Comparison of ENCODE assay signal across 8 mouse cellular contexts in the genomic region with DNA sequence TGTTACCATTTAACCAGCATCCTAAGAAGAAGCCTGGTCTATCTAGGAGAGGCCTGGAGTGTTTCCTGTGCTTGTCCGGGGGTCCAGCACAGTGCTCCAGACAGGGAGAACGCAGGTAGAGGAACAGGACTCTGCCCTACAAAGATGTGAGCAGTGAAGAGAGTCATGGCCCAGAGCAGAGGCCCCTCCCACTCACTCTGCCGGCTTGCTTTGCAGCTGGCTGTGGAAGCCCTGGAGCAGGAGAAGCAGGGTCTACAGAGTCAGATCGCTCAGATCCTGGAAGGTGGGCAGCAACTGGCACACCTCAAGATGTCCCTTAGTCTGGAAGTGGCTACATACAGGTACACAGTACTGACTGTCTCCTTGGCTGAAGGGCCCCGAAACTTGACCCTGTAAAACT. TPM values are rescaled to one million over a fixed set of nuclear protein-coding genes. Genes with fewer than 3 reads are reported as not detected.
DNase-seq lines count a peak whose midpoint lies in the region; ATAC-seq and TF ChIP-seq lines count a peak whose summit lies in the region.

No protein-coding gene starts in this region.

- peak overlapping the region; percentile 48 for H3K9ac ChIP-seq in lung, postnatal 0 days (replicated peaks; ENCODE audit: low read depth)
- H3K9ac ChIP-seq in liver, postnatal 0 days (replicated peaks) = no peak overlapping the region

- no peaks in the 10 kb centered on the region for H3K9me3 ChIP-seq in lung, postnatal 0 days (ENCODE audit: low read length)
- H3K9me3 ChIP-seq in liver, postnatal 0 days (ENCODE audit: low read length) = no peaks in the 10 kb centered on the region

- WGBS in lung, postnatal 0 days = 30% methylated on average over 5 of the region's 5 CpGs
- 36% methylated on average over 5 of the region's 5 CpGs for WGBS in liver, postnatal 0 days (ENCODE audit: insufficient replicate concordance)

- no peak for ATAC-seq in lung, postnatal 0 days
- no peak for ATAC-seq in liver, postnatal 0 days

- peak overlapping the region; percentile 49 for H3K4me3 ChIP-seq in lung, postnatal 0 days (ENCODE audit: low read depth, low read length)
- no peak overlapping the region for H3K4me3 ChIP-seq in liver, postnatal 0 days (ENCODE audit: low read depth, low read length)

- H3K4me2 ChIP-seq in lung, postnatal 0 days (replicated peaks; ENCODE audit: low read depth, low read length) = peak overlapping the region; percentile 50
- peak overlapping the region; percentile 66 for H3K4me2 ChIP-seq in liver, postnatal 0 days (ENCODE audit: low read depth, low read length)

- TF ChIP-seq EP300 in lung, postnatal 0 days (IDR thresholded peaks at IDR 0.05) = no peak
- no peak for TF ChIP-seq EP300 in liver, postnatal 0 days (IDR thresholded peaks at IDR 0.05; ENCODE audit: low read depth)

- no peak overlapping the region for H3K27ac ChIP-seq in lung, postnatal 0 days (ENCODE audit: low read length)
- H3K27ac ChIP-seq in liver, postnatal 0 days (ENCODE audit: low read depth) = no peak overlapping the region

- H3K27me3 ChIP-seq in lung, postnatal 0 days (replicated peaks; ENCODE audit: insufficient read depth, low read length) = 0 out of 2 replicates have a peak, but pooled peaks cover 4% of the 10 kb centered on the region
- peaks cover 56% of the 10 kb centered on the region for H3K27me3 ChIP-seq in liver, postnatal 0 days (ENCODE audit: insufficient read depth, low read length)

- peaks cover 15% of the 10 kb centered on the region; the same call in 1 of the 2 replicates for H3K4me1 ChIP-seq in lung, postnatal 0 days (ENCODE audit: insufficient read depth, low read depth, low read length)
- peaks cover 13% of the 10 kb centered on the region for H3K4me1 ChIP-seq in liver, postnatal 0 days (ENCODE audit: insufficient read depth)

- TF ChIP-seq CTCF in lung, postnatal 0 days (IDR thresholded peaks at IDR 0.05) = no peak
- TF ChIP-seq CTCF in liver, postnatal 0 days (IDR thresholded peaks at IDR 0.05; ENCODE audit: low read depth) = no peak

- no peaks in the 10 kb centered on the region for H3K36me3 ChIP-seq in lung, postnatal 0 days (ENCODE audit: insufficient read depth, low read length)
- no peaks in the 10 kb centered on the region for H3K36me3 ChIP-seq in liver, postnatal 0 days (replicated peaks; ENCODE audit: insufficient read depth, low read length)

- DNase-seq in embryo, embryonic 11 days = peak; percentile 47
- DNase-seq in embryo, embryonic 9.5 days (ENCODE audit: extremely low spot score) = no peak
- no peak for DNase-seq in lung, postnatal 0 days (ENCODE audit: low spot score)
- DNase-seq in lung, postnatal 10 days = no peak
- DNase-seq in liver, postnatal 0 days = no peak
- no peak for DNase-seq in spleen, adult 18-20 months
- no peak for DNase-seq in urinary bladder, postnatal 10 days (ENCODE audit: low spot score)
- no peak for DNase-seq in urinary bladder, adult 2 months (ENCODE audit: low spot score)

RNA-seq across cellular contexts. Expression of a gene that starts 1.9 kb away (rescaled TPM):
- 22.2 and 30.7 TPM in 2 replicates for polyA plus RNA-seq in lung, postnatal 0 days (2015; fragmentation: Nextera tagmentation; extraction: Ambion mirVana)
- polyA plus RNA-seq in liver, postnatal 0 days (2015; fragmentation: Nextera tagmentation; extraction: Ambion mirVana) = 0.83 and 0.95 TPM in 2 replicates
- 3.7 and 5.3 TPM in 2 replicates for polyA plus RNA-seq in urinary bladder, adult 2 months (2012; rRNA removed)

RNA-seq across cellular contexts. Expression of a gene that starts 24.3 kb away (rescaled TPM):
- 0.21 and 0.38 TPM in 2 replicates for polyA plus RNA-seq in lung, postnatal 0 days (2015; fragmentation: Nextera tagmentation; extraction: Ambion mirVana)
- not detected in 2 replicates for polyA plus RNA-seq in liver, postnatal 0 days (2015; fragmentation: Nextera tagmentation; extraction: Ambion mirVana)
- polyA plus RNA-seq in urinary bladder, adult 2 months (2012; rRNA removed) = 0.91 and 1.4 TPM in 2 replicates

RNA-seq across cellular contexts. Expression of a gene that starts 27.3 kb away (rescaled TPM):
- 0.33 and 0.56 TPM in 2 replicates for polyA plus RNA-seq in lung, postnatal 0 days (2015; fragmentation: Nextera tagmentation; extraction: Ambion mirVana)
- polyA plus RNA-seq in liver, postnatal 0 days (2015; fragmentation: Nextera tagmentation; extraction: Ambion mirVana) = 0.05 TPM in 1 of 2 replicates, not detected in the other
- polyA plus RNA-seq in urinary bladder, adult 2 months (2012; rRNA removed) = 0.15 and 0.28 TPM in 2 replicates

RNA-seq across cellular contexts. Expression of a gene that starts 42.3 kb away (rescaled TPM):
- 10.8 and 11.2 TPM in 2 replicates for polyA plus RNA-seq in lung, postnatal 0 days (2015; fragmentation: Nextera tagmentation; extraction: Ambion mirVana)
- polyA plus RNA-seq in liver, postnatal 0 days (2015; fragmentation: Nextera tagmentation; extraction: Ambion mirVana) = 4.3 TPM in 2 replicates
- polyA plus RNA-seq in urinary bladder, adult 2 months (2012; rRNA removed) = 28.4 and 33.2 TPM in 2 replicates

RNA-seq across cellular contexts. Expression of a gene that starts 42.7 kb away (rescaled TPM):
- 22.5 and 24.9 TPM in 2 replicates for polyA plus RNA-seq in lung, postnatal 0 days (2015; fragmentation: Nextera tagmentation; extraction: Ambion mirVana)
- polyA plus RNA-seq in liver, postnatal 0 days (2015; fragmentation: Nextera tagmentation; extraction: Ambion mirVana) = 12.3 and 13.2 TPM in 2 replicates
- 22.8 and 24.0 TPM in 2 replicates for polyA plus RNA-seq in urinary bladder, adult 2 months (2012; rRNA removed)
